Mouse (Mus musculus) small intestine, adult 2 months (tissue): ENCODE data around the gene Dhh. TPM values are rescaled to one million over a fixed set of nuclear protein-coding genes. Genes with fewer than 3 reads are reported as not detected.

Source experiments
- H3K27ac ChIP-seq: fragments of 200-500 bp; 2 replicates; pipeline ENCODE4 v1.5.1; 2012; ENCODE audit warnings: low read depth, low read length, control low read depth, inconsistent platforms; ENCODE audit not compliant: insufficient read depth
- H3K27me3 ChIP-seq: fragments of 200-500 bp; 2 replicates; pipeline ENCODE4 v1.6.1; 2012; ENCODE audit warnings: mild to moderate bottlenecking, moderate library complexity, low read length, inconsistent platforms; ENCODE audit not compliant: control insufficient read depth, insufficient read depth
- H3K36me3 ChIP-seq: fragments of 200-500 bp; 2 replicates; pipeline ENCODE4 v1.6.1; 2012; ENCODE audit warnings: mild to moderate bottlenecking, low read length, control low read depth, inconsistent platforms; ENCODE audit not compliant: control insufficient read depth, insufficient read depth
- H3K4me1 ChIP-seq: fragments of 200-500 bp; 2 replicates; pipeline ENCODE4 v1.6.1; 2012; ENCODE audit warnings: low read length, inconsistent platforms, mixed read lengths; ENCODE audit not compliant: control insufficient read depth, insufficient read depth, insufficient read length
- H3K4me3 ChIP-seq: fragments of 200-500 bp; 2 replicates; pipeline ENCODE4 v1.5.1; 2012; ENCODE audit warnings: low read depth, mild to moderate bottlenecking, control low read depth, inconsistent platforms, low read length, moderate library complexity
- CTCF ChIP-seq: fragments of 200-500 bp; IDR thresholded peaks from 2 replicates; pipeline ENCODE4 v1.5.1; 2012; ENCODE audit warnings: low read depth, mild to moderate bottlenecking, control low read depth, inconsistent platforms, low read length, moderate library complexity, mixed read lengths; ENCODE audit not compliant: insufficient replicate concordance, insufficient read length; ENCODE audit errors: extremely low read depth
- POLR2A ChIP-seq: fragments of 200-500 bp; IDR thresholded peaks from 2 replicates; pipeline ENCODE4 v1.6.1; 2012; ENCODE audit warnings: low read depth, mild to moderate bottlenecking, control low read depth, inconsistent platforms, low read length, moderate library complexity
- WGBS: fragments of 180-500 bp; shearing (Covaris S2); methylation state at CpG from one replicate; pipeline ENCODE4 v1.1.7; 2018; 5-methylcytosine and 5-hydroxymethylcytosine counted together
- polyA plus RNA-seq: library from polyadenylated mRNA; depleted of rRNA; stranded (reverse); fragments of >200 nt; gene quantifications from 2 replicates; pipeline ENCODE4 v1.2.3, GENCODE M21; 2012

Gene Dhh
- polyA plus RNA-seq, 1 experiment = 0.55 TPM

DNA sequence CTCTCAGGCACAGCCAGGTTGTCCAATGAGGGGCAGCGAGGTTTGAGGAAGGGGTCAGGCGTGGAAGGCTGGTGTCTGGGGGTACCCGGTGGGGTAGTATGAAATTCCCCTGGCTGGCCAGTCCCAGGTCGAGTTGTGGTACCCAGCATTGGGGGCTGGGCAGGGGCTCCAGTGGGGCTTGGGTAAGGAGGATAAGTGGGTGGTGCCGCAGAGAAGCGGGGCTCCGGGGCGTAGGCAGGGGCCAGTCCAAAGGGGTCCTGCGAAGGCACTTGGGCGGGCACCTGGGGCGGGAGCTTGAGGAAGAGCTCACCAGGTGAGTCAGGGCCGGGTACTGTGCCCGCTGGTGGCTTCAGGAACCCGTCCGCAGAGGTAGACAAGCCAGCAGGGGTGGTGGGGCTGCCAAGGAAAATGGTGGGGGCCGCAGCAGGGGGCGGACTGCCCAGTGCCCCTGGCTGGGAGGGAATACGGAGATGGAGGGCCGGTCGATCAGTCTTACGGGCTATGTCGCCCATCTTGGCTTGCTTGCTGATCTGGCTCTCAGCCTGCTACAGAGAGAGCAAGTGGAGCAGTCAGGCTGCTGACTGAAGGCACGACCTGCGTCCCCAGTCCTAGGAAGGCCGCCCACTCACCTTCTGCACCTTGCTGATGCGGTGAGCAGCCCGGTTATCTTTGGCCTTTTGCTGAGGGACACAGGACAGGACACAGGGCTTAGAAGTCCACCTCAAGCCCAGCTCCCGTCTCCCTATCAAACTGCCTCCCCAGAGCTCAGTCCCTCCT is 45.0 kb downstream of the Dhh start:
- H3K4me3 ChIP-seq = no peak overlapping the region
- no peaks in the 10 kb centered on the region for H3K4me1 ChIP-seq
- H3K27ac ChIP-seq = no peak overlapping the region
- H3K36me3 ChIP-seq = peaks cover 99% of the 10 kb centered on the region
- H3K27me3 ChIP-seq = no peaks in the 10 kb centered on the region
- no peak for TF ChIP-seq POLR2A
- TF ChIP-seq CTCF = no peak
- 93% methylated on average over 27 of the region's 28 CpGs for WGBS

- Histone ChIP-seq H3K4me1 (no peaks in the 10 kb centered on the region), H3K4me3 (no peak overlapping the region), H3K27me3 (no peaks in the 10 kb centered on the region), H3K36me3 (peaks cover 98% of the 10 kb centered on the region), H3K27ac (no peak overlapping the region)
- WGBS = 90% methylated on average over 9 of the region's 9 CpGs
- no peak for TF ChIP-seq POLR2A
- TF ChIP-seq CTCF = no peak
Measured at GRCm38 (mm10) chr15:98852733-98853132, 45.6 kb downstream of the Dhh start.

DNA sequence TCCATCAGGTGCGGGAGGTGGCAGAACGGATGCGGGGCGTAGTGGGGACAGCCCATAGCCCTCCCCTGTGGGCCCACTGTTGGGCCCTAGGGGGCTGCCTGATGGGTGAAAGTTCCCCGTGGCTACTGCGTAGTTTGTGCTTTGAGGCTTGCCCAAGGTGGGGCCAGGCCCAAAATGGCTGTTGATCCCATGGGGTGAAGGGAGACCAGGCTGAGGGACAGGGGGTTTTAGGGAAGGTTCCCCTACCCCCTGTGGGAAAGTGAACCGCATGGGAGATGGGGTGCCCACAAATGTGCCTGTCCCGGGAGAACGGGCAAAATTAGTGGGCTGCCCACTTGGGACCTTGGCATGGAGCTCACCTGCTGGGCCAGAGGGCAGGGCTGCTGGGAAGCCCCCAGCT is 46.3 kb downstream of the Dhh start:
- no peak overlapping the region for H3K4me3 ChIP-seq
- 94% methylated on average over 9 of the region's 9 CpGs for WGBS
- H3K27ac ChIP-seq = no peak overlapping the region
- H3K36me3 ChIP-seq = peaks cover 98% of the 10 kb centered on the region
- H3K4me1 ChIP-seq = no peaks in the 10 kb centered on the region
- TF ChIP-seq POLR2A = no peak
- no peak for TF ChIP-seq CTCF
- no peaks in the 10 kb centered on the region for H3K27me3 ChIP-seq

DNA sequence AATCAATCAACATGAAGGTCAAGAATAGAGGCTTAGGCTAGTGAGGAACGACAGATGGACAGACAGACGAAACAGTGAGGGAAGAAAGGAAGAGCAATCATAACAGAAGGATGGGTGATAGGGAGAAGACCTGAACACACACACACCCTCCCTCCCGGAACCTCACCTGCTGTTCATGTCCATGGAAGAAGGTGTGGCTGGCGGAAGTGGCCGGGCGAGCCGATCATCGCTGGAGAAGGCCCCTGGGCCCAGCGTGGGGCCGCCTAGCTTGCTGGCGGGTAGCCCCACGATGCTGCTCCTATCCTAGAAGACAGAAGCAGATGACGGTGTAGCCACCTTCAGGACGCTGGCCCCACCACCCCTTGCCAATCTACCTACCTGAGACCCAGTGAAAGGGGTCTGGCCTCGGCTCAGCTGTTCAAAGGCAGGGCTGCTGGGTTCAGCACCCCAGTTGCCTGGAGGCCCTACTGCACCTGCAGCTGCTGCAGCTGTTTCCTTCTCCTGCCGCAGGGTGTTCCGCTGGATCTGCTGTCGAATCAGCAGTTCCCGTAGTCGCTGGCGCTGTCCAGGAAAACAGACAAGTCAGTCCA is 47.0 kb downstream of the Dhh start:
- TF ChIP-seq POLR2A (no peak), CTCF (no peak)
- H3K27me3 ChIP-seq = no peaks in the 10 kb centered on the region
- H3K4me1 ChIP-seq = no peaks in the 10 kb centered on the region
- peaks cover 98% of the 10 kb centered on the region for H3K36me3 ChIP-seq
- 76% methylated on average over 21 of the region's 21 CpGs for WGBS
- no peak overlapping the region for H3K4me3 ChIP-seq
- H3K27ac ChIP-seq = no peak overlapping the region

GRCm38 (mm10) chr15:98850668-98851067 is 47.7 kb downstream of the Dhh start:
- H3K27me3 ChIP-seq = no peaks in the 10 kb centered on the region
- no peak overlapping the region for H3K4me3 ChIP-seq
- H3K36me3 ChIP-seq = peaks cover 98% of the 10 kb centered on the region
- TF ChIP-seq CTCF (no peak), POLR2A (no peak)
- no peaks in the 10 kb centered on the region for H3K4me1 ChIP-seq
- H3K27ac ChIP-seq = no peak overlapping the region
- WGBS = 75% methylated on average over 14 of the region's 14 CpGs

- Histone ChIP-seq H3K4me1 (no peaks in the 10 kb centered on the region), H3K4me3 (no peak overlapping the region), H3K27ac (no peak overlapping the region), H3K36me3 (peaks cover 98% of the 10 kb centered on the region), H3K27me3 (no peaks in the 10 kb centered on the region)
- 79% methylated on average over 16 of the region's 16 CpGs for WGBS
- no peak for TF ChIP-seq POLR2A
- no peak for TF ChIP-seq CTCF
Measured at GRCm38 (mm10) chr15:98849956-98850600, 48.3 kb downstream of the Dhh start.

DNA sequence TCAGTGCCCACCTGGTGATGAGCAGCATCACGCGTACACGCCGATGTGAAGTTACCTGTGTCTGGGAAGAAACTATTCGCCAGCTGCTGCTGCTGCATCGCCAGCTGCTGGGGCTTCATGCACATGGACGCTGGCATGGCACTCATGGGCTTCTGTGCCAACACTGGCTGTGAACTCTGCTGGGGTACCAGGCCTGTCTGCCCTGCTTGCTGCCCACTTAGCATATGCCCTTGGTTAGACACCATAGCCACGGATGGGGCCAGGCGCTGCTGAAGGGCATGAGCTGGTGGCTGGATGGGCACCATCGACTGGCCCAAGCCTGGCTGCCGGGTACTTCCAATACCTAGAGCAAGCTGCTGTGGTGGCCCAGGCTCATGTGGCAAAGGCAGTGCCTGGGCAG is 49.2 kb downstream of the Dhh start:
- 96% methylated on average over 11 of the region's 11 CpGs for WGBS

More for the DNA sequence above, 49.2 kb downstream of the Dhh start:
- no peaks in the 10 kb centered on the region for H3K27me3 ChIP-seq
- H3K27ac ChIP-seq = no peak overlapping the region
- no peaks in the 10 kb centered on the region for H3K4me1 ChIP-seq
- no peak for TF ChIP-seq CTCF
- TF ChIP-seq POLR2A = no peak
- H3K36me3 ChIP-seq = peaks cover 98% of the 10 kb centered on the region
- no peak overlapping the region for H3K4me3 ChIP-seq
